Mouse (Mus musculus) adrenal gland, postnatal 10 days (tissue): ENCODE measurements around the gene Fam207a. TPM values are rescaled to one million over a fixed set of nuclear protein-coding genes. Genes with fewer than 3 reads are reported as not detected.

Experiments
- DNase-seq: peaks from one replicate; pipeline ENCODE4 v3.0.0; 2021; ENCODE audit warnings: mixed read lengths
- total RNA-seq, 2 experiments: library from RNA; stranded (reverse); gene quantifications; 2 replicates each; pipeline ENCODE4 v1.2.3; 2021

The Fam207a gene
- total RNA-seq, 2 experiments from 2014 or later: 17.6 to 19.4 TPM

DNA sequence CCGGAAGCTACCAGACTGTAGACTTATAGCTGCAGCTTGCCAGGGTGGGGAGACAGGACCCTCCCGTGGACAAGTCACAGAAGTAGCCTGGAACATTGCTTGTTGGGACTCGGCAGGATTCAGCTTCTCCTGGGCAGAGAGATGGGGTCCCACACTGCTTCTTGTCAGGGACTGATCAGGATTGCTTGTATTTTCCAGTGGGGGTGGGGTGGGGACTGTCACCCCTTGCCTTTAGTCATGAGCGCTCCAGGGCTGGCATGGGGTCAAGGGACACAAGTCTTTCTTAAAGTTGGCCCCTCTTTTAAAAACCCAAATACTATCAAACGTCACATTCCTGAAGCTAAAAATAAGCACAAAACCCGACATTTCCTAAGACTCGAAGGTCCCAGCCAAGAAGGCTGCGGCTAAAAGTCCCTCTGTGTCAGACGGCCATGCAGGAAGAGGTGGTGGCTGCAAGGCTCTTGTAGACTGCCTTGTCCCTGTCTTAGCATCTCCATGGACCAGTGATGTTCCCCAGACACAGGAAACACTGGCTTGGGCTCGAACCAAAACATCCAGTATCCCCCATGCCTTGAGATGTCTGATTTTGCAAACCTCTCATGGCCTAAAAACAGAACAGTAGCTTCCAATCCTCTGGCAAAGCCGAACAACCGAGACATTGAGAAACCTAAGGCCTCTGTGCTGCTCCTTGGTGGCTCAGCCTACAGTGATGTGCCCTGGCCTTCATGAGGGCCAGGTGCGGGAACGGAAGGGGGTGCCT lies 60.2 kb downstream of the Fam207a start:
- no peak for DNase-seq

- no peak for DNase-seq
Observed at GRCm38 (mm10) chr10:77454795-77455194, 60.8 kb downstream of the Fam207a start.

GRCm38 (mm10) chr10:77451822-77452221 lies 63.8 kb downstream of the Fam207a start:
- DNase-seq: no peak

- DNase-seq: no peak
Observed at GRCm38 (mm10) chr10:77450159-77450464, 65.5 kb downstream of the Fam207a start.

- no peak for DNase-seq
Observed at GRCm38 (mm10) chr10:77449315-77450158, 66.0 kb downstream of the Fam207a start.

GRCm38 (mm10) chr10:77448698-77449247 lies 66.8 kb downstream of the Fam207a start:
- no peak for DNase-seq

- no peak for DNase-seq
Observed at GRCm38 (mm10) chr10:77448209-77448608, 67.4 kb downstream of the Fam207a start.

GRCm38 (mm10) chr10:77447755-77448154 lies 67.8 kb downstream of the Fam207a start:
- DNase-seq: no peak

- DNase-seq: no peak
Observed at GRCm38 (mm10) chr10:77442250-77442649, 73.3 kb downstream of the Fam207a start.

DNA sequence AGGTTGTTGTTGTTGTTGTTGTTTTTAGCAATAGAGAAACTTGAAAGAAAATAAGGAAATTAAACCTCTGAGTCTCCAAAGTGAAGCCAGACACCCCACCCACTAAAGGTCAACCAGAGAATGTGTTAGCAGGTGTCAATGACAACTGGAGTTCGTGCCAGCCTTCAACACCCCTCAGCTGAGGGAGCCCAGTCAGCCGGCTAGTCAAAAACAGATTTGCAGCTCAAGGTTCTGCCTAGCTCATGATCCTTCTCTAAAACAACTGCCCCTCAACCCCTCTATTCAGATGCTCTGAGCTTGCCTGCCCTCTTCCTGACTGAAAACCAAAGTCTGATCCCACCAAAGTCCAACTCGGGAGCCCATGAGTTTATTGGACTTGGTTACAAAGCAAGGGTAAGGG lies 73.8 kb downstream of the Fam207a start:
- no peak for DNase-seq

GRCm38 (mm10) chr10:77440841-77441755 lies 74.5 kb downstream of the Fam207a start:
- DNase-seq: peak; percentile 57

GRCm38 (mm10) chr10:77440286-77440685 lies 75.3 kb downstream of the Fam207a start:
- DNase-seq: no peak

DNA sequence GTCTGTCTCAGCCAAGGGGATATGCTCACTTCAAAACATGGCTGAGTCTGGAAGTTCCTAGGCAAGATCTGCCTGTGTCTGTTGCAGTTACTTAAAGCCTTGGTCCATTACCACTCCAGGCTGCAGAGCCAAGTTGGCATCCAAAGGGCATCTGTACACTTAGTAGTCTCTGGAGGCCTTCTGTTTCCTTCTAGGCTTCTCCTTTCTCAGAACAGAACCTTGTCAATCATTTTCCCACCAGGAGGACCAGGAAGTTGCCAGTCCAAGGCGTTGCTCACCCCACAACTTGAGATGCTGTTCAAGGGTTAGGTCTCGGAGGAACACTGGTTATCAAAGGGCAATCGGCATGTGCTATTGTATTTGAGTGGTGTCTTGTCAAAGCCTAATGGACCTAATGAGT lies 76.6 kb downstream of the Fam207a start:
- DNase-seq: no peak

- DNase-seq: no peak
Observed at GRCm38 (mm10) chr10:77438021-77438420, 77.6 kb downstream of the Fam207a start.

Other genes starting within 250 kb of the Fam207a start
- 10 to 100 TPM; 16.7 to 18.2 TPM for gene Adarb1, start 97.5 kb downstream of the Fam207a start, total RNA-seq
- gene Itgb2, start 14.5 kb upstream of the Fam207a start, total RNA-seq: 1 to 10 TPM; 8.1 to 9.2 TPM
- 100 to 1,000 TPM; 160 to 178 TPM for gene Pttg1ip, start 65.9 kb upstream of the Fam207a start, total RNA-seq
- 100 to 1,000 TPM; 119 to 125 TPM for gene Sumo3, start 90.3 kb upstream of the Fam207a start, total RNA-seq
- gene Gm49325, start 90.4 kb upstream of the Fam207a start, total RNA-seq: 10 to 100 TPM; 22.3 to 30.4 TPM
- 10 to 100 TPM; 44.4 to 46.1 TPM for gene Ube2g2, start 106.5 kb upstream of the Fam207a start, total RNA-seq
- gene Tspear, start 170.8 kb upstream of the Fam207a start, total RNA-seq: under 1 TPM; 0.27 to 0.64 TPM
- not detected for gene Gm19402, start 175.0 kb upstream of the Fam207a start, total RNA-seq
- gene Gm9508, start 181.4 kb upstream of the Fam207a start, total RNA-seq: not detected
- not detected for gene Gm10272, start 190.8 kb upstream of the Fam207a start, total RNA-seq
- not detected for gene Gm10024, start 195.7 kb upstream of the Fam207a start, total RNA-seq
- not detected for gene Gm10142, start 200.0 kb upstream of the Fam207a start, total RNA-seq
- gene Krtap12-1, start 204.8 kb upstream of the Fam207a start, total RNA-seq: not detected
- gene Gm10100, start 210.7 kb upstream of the Fam207a start, total RNA-seq: not detected
- not detected for gene Gm18596, start 226.9 kb upstream of the Fam207a start, total RNA-seq
- gene Gm9736, start 235.6 kb upstream of the Fam207a start, total RNA-seq: not detected
- gene Gm3233, start 243.9 kb upstream of the Fam207a start, total RNA-seq: not detected